Mouse (Mus musculus) adrenal gland, adult (tissue): ENCODE measurements around the gene Stat5a.

Experiments
- DNase-seq, 2 experiments: peaks; one replicate each; pipeline ENCODE4 v3.0.0; 2022 to 2023; ENCODE audit warnings: low spot score in 1 of 2; ENCODE audit not compliant: inconsistent age in 2 of 2

Gene Stat5a

GRCm38 (mm10) chr11:100858935-100859578, at the start of gene Stat5a:
TSS of gene Stat5a (plus strand) at chr11:100859351.
- peak; percentile 91 to 96 for DNase-seq

GRCm38 (mm10) chr11:100810516-100810915, 48.6 kb upstream of the Stat5a start:
- no peak for DNase-seq

GRCm38 (mm10) chr11:100811132-100811531, 48.0 kb upstream of the Stat5a start:
- DNase-seq = no peak

GRCm38 (mm10) chr11:100814498-100814897, 44.7 kb upstream of the Stat5a start:
- DNase-seq = peak; percentile 74 to 85

GRCm38 (mm10) chr11:100816342-100816741, 42.8 kb upstream of the Stat5a start:
- no peak for DNase-seq

- peak in 1 of 2 experiments; percentile 79 for DNase-seq
Observed at GRCm38 (mm10) chr11:100816801-100817200, 42.4 kb upstream of the Stat5a start.

GRCm38 (mm10) chr11:100817311-100817710, 41.8 kb upstream of the Stat5a start:
- peak in 1 of 2 experiments; percentile 78 for DNase-seq

GRCm38 (mm10) chr11:100818359-100819012, 40.7 kb upstream of the Stat5a start:
- no peak for DNase-seq

GRCm38 (mm10) chr11:100819048-100819447, 40.1 kb upstream of the Stat5a start:
- no peak for DNase-seq

- DNase-seq = no peak
Observed at GRCm38 (mm10) chr11:100819626-100820025, 39.5 kb upstream of the Stat5a start.

GRCm38 (mm10) chr11:100820047-100820446, 39.1 kb upstream of the Stat5a start:
- DNase-seq = no peak

GRCm38 (mm10) chr11:100821605-100822220, 37.4 kb upstream of the Stat5a start:
- DNase-seq = no peak

- peak; percentile 61 to 88 for DNase-seq
Observed at GRCm38 (mm10) chr11:100822365-100822764, 36.8 kb upstream of the Stat5a start.

- DNase-seq = no peak
Observed at GRCm38 (mm10) chr11:100823543-100824313, 35.4 kb upstream of the Stat5a start.

- DNase-seq = no peak
Observed at GRCm38 (mm10) chr11:100824496-100824895, 34.7 kb upstream of the Stat5a start.

GRCm38 (mm10) chr11:100825451-100825850, 33.7 kb upstream of the Stat5a start:
- no peak for DNase-seq

GRCm38 (mm10) chr11:100826161-100826866, 32.8 kb upstream of the Stat5a start:
- no peak for DNase-seq

GRCm38 (mm10) chr11:100828676-100829151, 30.4 kb upstream of the Stat5a start:
- peak; percentile 42 to 79 for DNase-seq

- DNase-seq = peak in 1 of 2 experiments; percentile 75
Observed at GRCm38 (mm10) chr11:100829691-100830090, 29.5 kb upstream of the Stat5a start.

GRCm38 (mm10) chr11:100831396-100831795, 27.8 kb upstream of the Stat5a start:
- no peak for DNase-seq

- peak in 1 of 2 experiments; percentile 72 for DNase-seq
Observed at GRCm38 (mm10) chr11:100833466-100833865, 25.7 kb upstream of the Stat5a start.
